Mouse (Mus musculus): Measurements from ENCODE around the gene Zfp106.
"Not testable (repeated sequence)": the region's sequence is repeated elsewhere in the genome, so short reads cannot be mapped to it uniquely, and the experiment has no call there.

Gene Zfp106

GRCm38 (mm10) chr2:120563235-120563990, at the start of gene Zfp106:
Gene Zfp106 (minus strand): TSS chr2:120563843.
- peak; percentile 86 for DNase-seq

GRCm38 (mm10) chr2:120608830-120609723, 45.4 kb upstream of the Zfp106 start, which contains the start of the genes Haus2 and Lrrc57:
Gene Haus2 (plus strand): TSS chr2:120609383.
Gene Lrrc57 (minus strand): TSS chr2:120609520.
- peak; percentile 83 for DNase-seq

GRCm38 (mm10) chr2:120606021-120606690, 42.5 kb upstream of the Zfp106 start:
- DNase-seq = no peak

- DNase-seq = no peak
Measured at GRCm38 (mm10) chr2:120599506-120599905, 35.9 kb upstream of the Zfp106 start.

GRCm38 (mm10) chr2:120597734-120598133, 34.1 kb upstream of the Zfp106 start:
- DNase-seq = no peak

GRCm38 (mm10) chr2:120592227-120592626, 28.6 kb upstream of the Zfp106 start:
- no peak for DNase-seq

GRCm38 (mm10) chr2:120589759-120590158, 26.1 kb upstream of the Zfp106 start:
- no peak for DNase-seq

GRCm38 (mm10) chr2:120578286-120578685, 14.6 kb upstream of the Zfp106 start:
- DNase-seq = no peak

GRCm38 (mm10) chr2:120577799-120578198, 14.2 kb upstream of the Zfp106 start:
- DNase-seq = no peak

- DNase-seq = no peak
Measured at GRCm38 (mm10) chr2:120575978-120576377, 12.3 kb upstream of the Zfp106 start.

- no peak for DNase-seq
Measured at GRCm38 (mm10) chr2:120575121-120575520, 11.5 kb upstream of the Zfp106 start.

GRCm38 (mm10) chr2:120572161-120572560, 8.5 kb upstream of the Zfp106 start:
- DNase-seq = not testable (repeated sequence)

- DNase-seq = no peak
Measured at GRCm38 (mm10) chr2:120571081-120571480, 7.4 kb upstream of the Zfp106 start.

- DNase-seq = no peak
Measured at GRCm38 (mm10) chr2:120567798-120568320, 4.2 kb upstream of the Zfp106 start.

- peak; percentile 96 for DNase-seq
Measured at GRCm38 (mm10) chr2:120566886-120567797, 3.5 kb upstream of the Zfp106 start, which contains the start of gene Snap23. Gene Snap23 (plus strand): TSS chr2:120567671.

- no peak for DNase-seq
Measured at GRCm38 (mm10) chr2:120565363-120565762, 1.7 kb upstream of the Zfp106 start.

GRCm38 (mm10) chr2:120564548-120565188, 1.0 kb upstream of the Zfp106 start:
- DNase-seq = not testable (repeated sequence)

- DNase-seq = no peak
Measured at GRCm38 (mm10) chr2:120562859-120563234, 796 bp downstream of the Zfp106 start.

GRCm38 (mm10) chr2:120561524-120561923, 2.1 kb downstream of the Zfp106 start:
- no peak for DNase-seq

- DNase-seq = no peak
Measured at GRCm38 (mm10) chr2:120558813-120559212, 4.8 kb downstream of the Zfp106 start.

GRCm38 (mm10) chr2:120556868-120557267, 6.8 kb downstream of the Zfp106 start:
- no peak for DNase-seq

Data from cerebellum, adult 11 months (tissue).